Mouse (Mus musculus) embryo, embryonic 11 days (tissue): Measurements from ENCODE around the gene Phyh.
"Not testable (repeated sequence)": the region's sequence is repeated elsewhere in the genome, so short reads cannot be mapped to it uniquely, and the experiment has no call there.

Experiments
- DNase-seq: peaks from one replicate; pipeline ENCODE4 v3.0.0-alpha.2; 2015

Phyh gene

GRCm38 (mm10) chr2:4917326-4918021 is 1.3 kb upstream of the Phyh start:
- DNase-seq: peak; percentile 69

- no peak for DNase-seq
Observed at GRCm38 (mm10) chr2:4921019-4921418, 2.2 kb downstream of the Phyh start.

- DNase-seq: no peak
Observed at GRCm38 (mm10) chr2:4922476-4923164, 3.8 kb downstream of the Phyh start.

GRCm38 (mm10) chr2:4927391-4927790 is 8.6 kb downstream of the Phyh start:
- DNase-seq: no peak

GRCm38 (mm10) chr2:4929230-4929629 is 10.4 kb downstream of the Phyh start:
- DNase-seq: no peak

- no peak for DNase-seq
Observed at GRCm38 (mm10) chr2:4934516-4934915, 15.7 kb downstream of the Phyh start.

GRCm38 (mm10) chr2:4937931-4938330 is 19.1 kb downstream of the Phyh start:
- no peak for DNase-seq

- DNase-seq: no peak
Observed at GRCm38 (mm10) chr2:4940861-4941260, 22.0 kb downstream of the Phyh start.

- not testable (repeated sequence) for DNase-seq
Observed at GRCm38 (mm10) chr2:4949691-4950090, 30.9 kb downstream of the Phyh start.

- DNase-seq: no peak
Observed at GRCm38 (mm10) chr2:4950986-4951385, 32.2 kb downstream of the Phyh start.

GRCm38 (mm10) chr2:4954216-4954760 is 35.5 kb downstream of the Phyh start:
- DNase-seq: no peak

GRCm38 (mm10) chr2:4958039-4958438 is 39.2 kb downstream of the Phyh start:
- DNase-seq: no peak

GRCm38 (mm10) chr2:4967806-4968205 is 49.0 kb downstream of the Phyh start:
- no peak for DNase-seq

GRCm38 (mm10) chr2:4969083-4969482 is 50.3 kb downstream of the Phyh start:
- no peak for DNase-seq

- no peak for DNase-seq
Observed at GRCm38 (mm10) chr2:4975807-4976206, 57.0 kb downstream of the Phyh start, which contains the start of gene Ucma. Gene Ucma (plus strand): TSS chr2:4976122.

GRCm38 (mm10) chr2:4978091-4978490 is 59.3 kb downstream of the Phyh start:
- DNase-seq: peak; percentile 46

GRCm38 (mm10) chr2:4983987-4984386 is 65.2 kb downstream of the Phyh start:
- no peak for DNase-seq

- no peak for DNase-seq
Observed at GRCm38 (mm10) chr2:4985000-4985399, 66.2 kb downstream of the Phyh start.

- no peak for DNase-seq
Observed at GRCm38 (mm10) chr2:4986798-4987197, 68.0 kb downstream of the Phyh start.

GRCm38 (mm10) chr2:4987388-4988180 is 68.8 kb downstream of the Phyh start:
- no peak for DNase-seq
